Mouse (Mus musculus): ENCODE measurements around the gene Kbtbd4.

Kbtbd4 gene

GRCm38 (mm10) chr2:90904856-90905224 is 300 bp downstream of the Kbtbd4 start:
- no peak for DNase-seq (ENCODE audit: low spot score)

- DNase-seq (ENCODE audit: low spot score): no peak
Observed at GRCm38 (mm10) chr2:90906721-90907120, 2.2 kb downstream of the Kbtbd4 start.

- DNase-seq (ENCODE audit: low spot score): no peak
Observed at GRCm38 (mm10) chr2:90910861-90911260, 6.3 kb downstream of the Kbtbd4 start.

GRCm38 (mm10) chr2:90911668-90912067 is 7.1 kb downstream of the Kbtbd4 start:
- DNase-seq (ENCODE audit: low spot score): no peak

- no peak for DNase-seq (ENCODE audit: low spot score)
Observed at GRCm38 (mm10) chr2:90913671-90914070, 9.1 kb downstream of the Kbtbd4 start.

- no peak for DNase-seq (ENCODE audit: low spot score)
Observed at GRCm38 (mm10) chr2:90915516-90915915, 11.0 kb downstream of the Kbtbd4 start.

GRCm38 (mm10) chr2:90916560-90917232 is 12.2 kb downstream of the Kbtbd4 start:
- DNase-seq (ENCODE audit: low spot score): no peak

- peak; percentile 58 for DNase-seq (ENCODE audit: low spot score)
Observed at GRCm38 (mm10) chr2:90917233-90917998, 12.9 kb downstream of the Kbtbd4 start.

GRCm38 (mm10) chr2:90917999-90918698 is 13.6 kb downstream of the Kbtbd4 start:
- DNase-seq (ENCODE audit: low spot score): no peak

- DNase-seq (ENCODE audit: low spot score): no peak
Observed at GRCm38 (mm10) chr2:90921178-90921577, 16.6 kb downstream of the Kbtbd4 start.

GRCm38 (mm10) chr2:90922636-90923035 is 18.1 kb downstream of the Kbtbd4 start:
- DNase-seq (ENCODE audit: low spot score): no peak

- no peak for DNase-seq (ENCODE audit: low spot score)
Observed at GRCm38 (mm10) chr2:90928566-90928965, 24.0 kb downstream of the Kbtbd4 start.

- DNase-seq (ENCODE audit: low spot score): no peak
Observed at GRCm38 (mm10) chr2:90931829-90932228, 27.3 kb downstream of the Kbtbd4 start.

GRCm38 (mm10) chr2:90932273-90932672 is 27.7 kb downstream of the Kbtbd4 start:
- DNase-seq (ENCODE audit: low spot score): no peak

- DNase-seq (ENCODE audit: low spot score): no peak
Observed at GRCm38 (mm10) chr2:90938362-90938761, 33.8 kb downstream of the Kbtbd4 start.

GRCm38 (mm10) chr2:90939750-90940149 is 35.2 kb downstream of the Kbtbd4 start:
- DNase-seq (ENCODE audit: low spot score): no peak

- peak; percentile 84 for DNase-seq (ENCODE audit: low spot score)
Observed at GRCm38 (mm10) chr2:90940233-90941229, 36.0 kb downstream of the Kbtbd4 start, which contains the start of gene Celf1. Celf1 (plus strand) TSS chr2:90940382.

- DNase-seq (ENCODE audit: low spot score): no peak
Observed at GRCm38 (mm10) chr2:90941744-90942143, 37.2 kb downstream of the Kbtbd4 start.

GRCm38 (mm10) chr2:90950149-90950548 is 45.6 kb downstream of the Kbtbd4 start:
- no peak for DNase-seq (ENCODE audit: low spot score)

- DNase-seq (ENCODE audit: low spot score): no peak
Observed at GRCm38 (mm10) chr2:90950582-90951194, 46.1 kb downstream of the Kbtbd4 start.

- no peak for DNase-seq (ENCODE audit: low spot score)
Observed at GRCm38 (mm10) chr2:90953461-90953860, 48.9 kb downstream of the Kbtbd4 start.
